14 mouse cellular contexts compared by ENCODE assay signal in the genomic region with DNA sequence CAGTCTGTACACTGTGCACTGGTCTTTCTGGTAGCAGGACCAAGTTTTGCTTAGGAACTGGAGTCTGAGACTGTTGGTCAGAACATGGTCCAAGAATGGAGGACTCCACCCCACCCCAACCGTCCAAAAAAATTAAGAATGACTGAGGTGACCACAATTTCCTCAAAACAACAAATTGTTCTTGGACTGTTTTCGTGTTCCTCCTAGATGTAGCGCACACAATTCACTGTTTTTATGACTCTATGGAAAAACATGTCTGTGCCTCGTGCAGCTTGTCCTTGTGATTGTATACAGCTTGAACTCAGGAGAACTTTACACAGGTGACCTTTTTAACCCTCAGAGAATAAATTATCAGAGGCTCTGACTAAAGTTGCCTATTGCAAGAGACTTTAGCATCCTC.
DNase-seq lines count a peak whose midpoint lies in the region; ATAC-seq lines count a peak whose summit lies in the region.
"Had no signal": no experiment of that assay in that cellular context is flagged by ENCODE, and none has a peak within 500 bp of the region (broad histone marks: within the 10 kb centered on the region; RNA-seq: fewer than 3 reads in every experiment).

No protein-coding gene starts in this region.

- peak; percentile 52 for ATAC-seq in common myeloid progenitor, adult 5-6 weeks (replicated peaks; ENCODE audit: low read depth, poor library complexity, severe bottlenecking)
- no peak for ATAC-seq in megakaryocyte-erythroid progenitor cell, adult 5-6 weeks (replicated peaks; ENCODE audit: low FRiP score, low TSS enrichment, poor library complexity, severe bottlenecking)
- ATAC-seq: forebrain, embryonic 13.5 days had no signal

- intact Hi-C loops in gastrocnemius, postnatal 14 days (cut with DNase I; ENCODE audit: low total_unique reads) = no loop called here

- peak; percentile 13 for DNase-seq in gastrocnemius, postnatal 25 days
- DNase-seq in gastrocnemius, postnatal 14 days = no peak
- peak; percentile 66 for DNase-seq in kidney, adult 9 months
- peak; percentile 13 to 73 for DNase-seq in kidney, postnatal 36 days
- DNase-seq in thymus, postnatal 14 days = no peak
- DNase-seq: cerebellum, adult 9-10 months; layer of hippocampus, postnatal 36 days; lung, adult 18-20 months; lung, postnatal 36 days; midbrain, embryonic 14.5 days; right cerebral cortex, adult 18-20 months had no signal

Comparison
In these comparisons a context has a peak if more than half of its experiments do, and no peak if none do; other contexts are left out.
1. DNase-seq: peak in gastrocnemius, postnatal 25 days (single experiment), kidney, adult 9 months (single experiment) and kidney, postnatal 36 days (2 of 2); none in gastrocnemius, postnatal 14 days (single experiment) and thymus, postnatal 14 days (single experiment).